Mouse (Mus musculus) layer of hippocampus, postnatal 36 days (tissue): ENCODE measurements around the gene Ddah1. TPM values are rescaled to one million over a fixed set of nuclear protein-coding genes. Genes with fewer than 3 reads are reported as not detected.

Experiments used
- DNase-seq, 2 experiments: peaks; one replicate each; pipeline ENCODE4 v3.0.0; 2022
- total RNA-seq, 2 experiments: library from RNA; stranded (reverse); gene quantifications; 2 replicates each; pipeline ENCODE4 v1.2.3; 2021

Gene Ddah1
- total RNA-seq, 2 experiments from 2014 or later, result 53.1 to 56.2 TPM

DNA sequence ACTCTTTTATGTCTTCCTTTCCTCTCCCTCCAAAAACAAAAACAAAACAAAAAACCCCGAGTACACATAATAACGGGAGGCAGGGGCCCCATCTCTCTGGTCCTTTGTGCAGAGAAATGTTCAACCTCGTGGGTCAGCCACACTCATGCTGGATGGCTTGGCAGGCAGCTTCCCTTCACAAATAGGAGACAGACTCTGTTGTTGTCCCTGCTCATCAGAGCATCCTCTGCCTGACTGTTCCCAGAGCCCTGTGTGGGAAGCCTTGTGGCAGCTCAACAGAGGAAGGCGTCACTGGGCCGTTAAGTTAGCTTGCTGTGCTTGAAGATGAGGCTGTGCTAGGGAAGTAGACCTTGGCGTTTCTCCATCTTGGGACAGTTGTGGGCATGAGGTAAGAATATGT, 58.8 kb downstream of the Ddah1 start:
- DNase-seq, result peak in 1 of 2 experiments; percentile 5

GRCm38 (mm10) chr3:145820439-145820838, 62.0 kb downstream of the Ddah1 start:
- no peak for DNase-seq

GRCm38 (mm10) chr3:145820938-145821337, 62.5 kb downstream of the Ddah1 start:
- no peak for DNase-seq

- DNase-seq, result no peak
Measured at GRCm38 (mm10) chr3:145822201-145822600, 63.7 kb downstream of the Ddah1 start.

DNA sequence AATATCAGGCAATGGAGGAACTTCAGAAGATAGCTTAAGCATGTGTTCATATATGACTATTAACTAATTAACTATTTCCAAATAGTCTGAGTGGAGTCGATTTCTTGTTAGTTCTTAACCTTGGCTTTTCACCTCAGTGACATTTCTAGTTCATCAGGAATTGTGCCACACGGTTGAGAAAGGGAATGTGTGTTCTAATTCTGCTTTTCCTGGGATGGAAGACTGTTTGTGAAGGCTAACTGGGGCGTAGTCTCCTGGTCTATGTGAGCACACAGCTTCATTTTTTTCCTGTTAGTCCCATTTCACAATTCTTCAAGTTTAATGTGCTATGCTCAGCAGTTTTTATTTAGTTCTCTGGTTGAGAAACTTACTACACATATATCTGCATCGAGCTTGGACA, 65.2 kb downstream of the Ddah1 start:
- no peak for DNase-seq

DNA sequence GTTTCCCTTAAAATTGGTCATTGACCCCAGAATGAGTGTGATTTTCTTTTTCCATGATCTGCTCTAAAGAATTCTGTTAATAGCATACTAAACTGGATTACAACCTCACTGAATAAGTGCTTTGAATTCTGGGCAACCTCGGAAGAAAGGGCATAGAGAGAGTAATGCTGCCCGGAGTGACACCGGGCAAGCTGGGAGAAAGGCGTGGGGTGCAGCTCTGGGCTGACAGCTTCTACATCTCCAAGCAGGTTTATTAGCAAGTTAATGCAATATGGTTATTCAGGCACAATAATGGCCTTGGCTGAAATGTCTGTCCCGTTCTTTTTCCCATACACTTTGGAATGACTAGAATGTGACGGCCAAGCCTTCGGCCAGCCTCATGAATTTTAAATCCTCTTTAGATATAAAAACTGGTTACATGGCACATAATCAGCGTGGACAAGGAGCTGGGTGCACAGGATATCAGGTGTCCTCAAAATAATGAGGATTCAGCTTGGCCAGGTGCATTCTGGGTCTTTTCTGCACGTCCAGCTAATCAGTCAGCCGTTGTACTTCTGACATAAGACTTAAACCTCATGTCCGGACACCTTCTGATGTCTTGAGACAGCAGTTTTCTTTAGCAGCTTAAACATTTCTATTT, 67.1 kb downstream of the Ddah1 start:
- no peak for DNase-seq

DNA sequence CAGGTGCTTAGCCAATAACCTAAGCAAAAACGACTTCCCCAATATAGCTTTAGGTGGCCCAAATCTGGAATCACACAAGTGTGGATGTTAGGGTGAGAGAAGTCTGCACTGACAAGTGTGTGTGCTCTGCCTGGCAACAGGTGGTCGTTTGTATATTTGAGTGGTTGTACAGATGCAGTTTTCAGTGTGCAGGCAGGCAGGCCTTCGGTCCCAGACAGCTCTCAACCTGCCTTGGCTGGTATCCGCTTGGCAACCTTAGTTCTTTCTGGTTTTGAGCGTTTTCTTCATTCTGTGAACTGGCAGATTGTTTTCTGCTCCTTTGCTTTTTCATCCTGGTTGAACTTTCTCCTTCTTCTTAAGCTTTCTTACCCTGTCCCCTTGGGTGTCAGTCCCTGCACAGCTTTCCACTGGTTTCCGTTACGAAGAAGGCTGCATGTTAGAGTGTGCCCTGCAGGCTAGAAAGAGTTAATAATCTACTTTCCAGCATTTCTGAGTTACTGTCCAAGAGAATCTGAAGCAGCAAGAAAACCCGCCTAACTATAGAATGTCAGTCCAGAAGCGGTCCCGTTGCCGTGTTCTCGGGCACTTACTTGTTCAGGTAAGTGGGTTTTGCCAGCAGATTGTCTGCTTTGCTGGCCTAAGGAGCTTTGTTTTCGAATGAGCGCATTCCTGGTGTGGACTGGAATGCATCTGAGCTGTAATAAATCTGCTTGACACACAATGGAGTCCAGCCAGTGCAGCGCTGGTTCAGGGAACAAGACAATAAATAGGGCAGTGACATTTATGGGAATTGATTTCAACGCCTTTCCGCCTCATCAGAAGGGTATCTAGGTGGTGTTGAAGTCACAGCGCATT, 68.9 kb downstream of the Ddah1 start:
- no peak for DNase-seq

DNA sequence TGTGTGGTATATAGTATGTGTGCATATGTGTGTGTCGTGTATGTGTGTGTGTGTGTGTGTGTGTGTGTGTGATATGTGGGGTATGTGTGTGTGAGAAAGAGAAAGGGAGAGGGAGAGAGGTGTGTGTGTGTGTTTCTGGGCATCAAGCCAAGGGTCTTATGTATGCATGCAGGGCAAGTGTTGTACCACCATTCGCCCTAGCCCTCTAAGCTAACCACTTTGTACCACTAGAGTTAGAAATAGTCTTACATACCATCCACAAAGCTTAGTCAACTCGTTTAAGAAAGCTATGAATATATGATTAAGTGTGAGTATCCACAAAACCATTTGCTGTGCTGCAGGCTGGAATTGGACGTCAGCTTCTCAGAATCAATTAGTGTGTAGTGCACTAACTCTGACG, 70.4 kb downstream of the Ddah1 start:
- DNase-seq, result no peak

GRCm38 (mm10) chr3:145833948-145834538, 75.6 kb downstream of the Ddah1 start:
- peak; percentile 28 to 47 for DNase-seq

DNA sequence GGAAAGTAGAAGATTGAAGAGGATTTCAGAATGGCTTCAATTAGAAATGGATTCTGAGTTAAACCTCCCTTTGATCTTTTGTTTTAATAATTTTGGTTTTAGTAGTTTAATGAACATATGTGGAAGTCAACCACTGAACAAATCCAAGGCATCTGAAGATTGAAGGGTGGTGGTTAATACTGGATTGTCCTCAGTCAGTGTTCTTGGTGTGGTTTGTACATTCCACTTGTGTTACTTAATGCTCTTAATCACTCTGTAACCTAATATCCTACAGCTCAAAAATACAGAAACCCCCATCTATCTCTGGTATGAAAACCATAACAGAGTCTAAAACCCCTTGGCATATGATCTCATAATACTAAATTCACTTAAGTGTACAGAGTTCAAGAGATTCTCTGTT, 79.8 kb downstream of the Ddah1 start:
- DNase-seq, result no peak

GRCm38 (mm10) chr3:145841961-145842710, 83.7 kb downstream of the Ddah1 start:
- DNase-seq, result no peak

DNA sequence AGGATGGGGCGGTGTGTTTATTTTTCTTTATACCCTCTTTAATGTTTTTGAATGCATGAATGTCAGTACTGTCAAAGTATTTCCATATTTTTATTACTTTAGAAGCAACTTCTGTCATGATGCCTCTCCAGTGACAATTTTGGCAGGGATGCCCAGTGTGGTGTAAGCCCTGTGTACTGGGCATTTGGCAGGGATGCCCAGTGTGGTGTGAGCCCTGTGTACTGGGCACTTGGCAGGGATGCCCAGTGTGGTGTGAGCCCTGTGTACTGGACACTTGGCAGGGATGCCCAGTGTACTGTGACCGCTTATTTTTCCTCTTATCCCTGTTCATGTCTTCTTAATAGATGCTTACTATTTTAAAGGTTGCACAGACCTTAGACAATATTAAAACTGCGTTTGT, 85.4 kb downstream of the Ddah1 start:
- DNase-seq, result no peak

DNA sequence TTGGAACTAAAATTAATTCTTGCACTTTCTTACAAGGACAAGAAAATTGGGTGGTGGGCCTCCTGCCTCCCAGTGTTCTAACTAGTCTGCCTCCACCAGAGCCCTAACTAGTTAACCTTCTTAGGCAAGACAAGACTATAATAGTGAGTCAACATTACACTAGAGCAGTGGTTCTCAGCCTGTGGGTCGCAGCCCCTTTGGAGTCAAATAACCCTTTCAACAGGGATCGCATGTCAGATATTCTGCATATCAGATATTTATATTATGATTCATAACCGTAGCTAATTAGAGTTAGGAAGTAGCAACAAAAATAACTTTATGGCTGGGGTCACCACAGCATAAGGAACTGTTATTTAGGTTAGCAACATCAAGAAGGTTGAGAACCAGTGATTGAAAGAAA, 86.4 kb downstream of the Ddah1 start:
- no peak for DNase-seq

DNA sequence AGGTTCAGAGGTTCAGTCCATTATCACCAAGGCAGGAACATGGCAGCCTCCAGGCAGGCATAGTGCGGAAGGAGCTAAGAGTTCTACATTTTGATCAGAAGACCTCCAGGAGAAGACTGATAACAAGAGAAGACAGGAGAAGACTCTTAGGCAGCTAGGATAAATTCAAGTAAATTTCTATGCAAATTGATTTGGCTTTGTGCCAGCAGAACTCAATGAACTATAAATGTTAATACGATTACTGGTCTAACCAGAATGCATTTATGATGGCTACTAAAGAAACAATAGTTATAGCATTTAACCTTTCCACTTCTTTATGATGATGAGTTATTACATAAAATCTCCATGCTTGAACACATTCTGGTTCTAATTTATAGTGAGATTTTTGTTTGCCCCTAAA, 87.8 kb downstream of the Ddah1 start:
- DNase-seq, result no peak

DNA sequence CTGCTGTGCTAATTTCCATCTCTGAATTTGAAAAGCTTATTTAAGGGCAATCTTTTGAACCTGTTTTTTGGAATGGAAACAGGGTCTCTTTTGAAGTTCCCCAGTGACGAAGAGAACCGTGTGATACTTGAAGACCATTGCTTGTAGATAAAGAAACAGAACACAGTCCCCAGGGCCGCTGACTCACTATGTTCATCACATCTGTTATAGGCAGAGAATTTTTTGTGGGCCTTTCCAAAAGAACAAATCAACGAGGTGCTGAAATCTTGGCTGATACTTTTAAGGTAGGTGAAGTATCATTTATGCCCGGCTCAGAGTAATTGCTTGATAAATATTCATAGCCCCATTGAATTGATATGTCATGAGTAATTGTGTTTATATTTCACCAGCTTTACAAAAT, 93.6 kb downstream of the Ddah1 start:
- DNase-seq, result no peak

- DNase-seq, result no peak
Measured at GRCm38 (mm10) chr3:145852800-145853199, 94.3 kb downstream of the Ddah1 start.

- DNase-seq, result no peak
Measured at GRCm38 (mm10) chr3:145853713-145854112, 95.2 kb downstream of the Ddah1 start.

DNA sequence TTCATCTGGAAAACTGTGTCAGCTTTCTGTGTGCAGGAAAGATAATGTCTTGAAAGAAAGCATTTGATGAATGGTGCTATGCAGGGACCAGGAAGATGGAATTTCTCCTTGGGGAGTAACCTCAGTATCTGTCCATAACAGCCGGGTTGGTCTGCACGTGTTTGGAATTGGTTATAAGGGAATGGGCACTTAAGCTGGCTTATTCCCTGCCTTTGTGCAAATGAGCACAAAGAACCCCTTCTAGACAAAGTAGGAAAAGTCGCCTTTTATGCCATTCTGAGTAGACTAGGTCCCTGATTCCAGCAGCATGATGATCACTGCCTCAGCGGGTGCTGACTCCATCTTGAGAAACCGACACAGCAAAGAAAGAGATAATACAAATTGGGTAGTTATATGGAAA, 96.0 kb downstream of the Ddah1 start:
- DNase-seq, result no peak

DNA sequence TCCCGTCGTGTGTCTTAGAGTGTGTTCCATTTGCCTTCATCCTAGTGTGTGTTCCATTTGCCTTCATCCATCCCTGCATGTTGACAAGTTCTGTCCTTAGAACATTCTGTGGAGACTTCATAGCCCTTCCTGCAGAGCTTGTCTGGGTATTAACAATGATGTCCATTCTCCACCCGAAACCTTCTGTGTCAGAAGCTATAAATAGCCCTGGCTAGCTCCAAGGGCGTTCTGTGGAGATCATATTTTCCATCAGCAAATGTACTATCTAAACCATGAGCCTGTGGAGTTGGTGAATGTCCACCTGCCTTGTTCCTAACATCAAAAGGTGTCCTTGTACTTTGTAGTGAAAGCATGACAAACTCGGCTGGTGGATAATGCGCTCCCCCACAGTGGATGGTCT, 96.8 kb downstream of the Ddah1 start:
- DNase-seq, result no peak

- DNase-seq, result no peak
Measured at GRCm38 (mm10) chr3:145858388-145858787, 99.9 kb downstream of the Ddah1 start.

DNA sequence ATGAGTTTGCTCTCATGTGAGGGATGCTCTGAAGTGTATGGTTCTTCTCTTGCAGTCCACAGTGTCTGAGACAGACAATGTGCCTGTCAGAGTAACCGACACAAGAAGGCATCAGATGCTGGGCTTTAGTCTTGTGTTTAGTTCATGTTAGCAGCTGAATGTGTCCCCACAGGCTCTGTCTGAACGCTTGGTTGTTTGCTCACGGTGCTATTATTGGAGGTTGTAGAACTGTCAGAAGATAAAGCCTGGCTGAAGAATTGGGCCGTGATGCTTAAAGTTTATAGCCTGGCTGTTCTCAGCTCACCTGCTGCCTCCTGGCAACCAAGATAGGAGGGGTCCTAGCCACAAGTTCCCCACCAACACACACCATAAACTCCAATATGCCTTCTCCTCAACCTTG, 104.0 kb downstream of the Ddah1 start:
- no peak for DNase-seq

DNA sequence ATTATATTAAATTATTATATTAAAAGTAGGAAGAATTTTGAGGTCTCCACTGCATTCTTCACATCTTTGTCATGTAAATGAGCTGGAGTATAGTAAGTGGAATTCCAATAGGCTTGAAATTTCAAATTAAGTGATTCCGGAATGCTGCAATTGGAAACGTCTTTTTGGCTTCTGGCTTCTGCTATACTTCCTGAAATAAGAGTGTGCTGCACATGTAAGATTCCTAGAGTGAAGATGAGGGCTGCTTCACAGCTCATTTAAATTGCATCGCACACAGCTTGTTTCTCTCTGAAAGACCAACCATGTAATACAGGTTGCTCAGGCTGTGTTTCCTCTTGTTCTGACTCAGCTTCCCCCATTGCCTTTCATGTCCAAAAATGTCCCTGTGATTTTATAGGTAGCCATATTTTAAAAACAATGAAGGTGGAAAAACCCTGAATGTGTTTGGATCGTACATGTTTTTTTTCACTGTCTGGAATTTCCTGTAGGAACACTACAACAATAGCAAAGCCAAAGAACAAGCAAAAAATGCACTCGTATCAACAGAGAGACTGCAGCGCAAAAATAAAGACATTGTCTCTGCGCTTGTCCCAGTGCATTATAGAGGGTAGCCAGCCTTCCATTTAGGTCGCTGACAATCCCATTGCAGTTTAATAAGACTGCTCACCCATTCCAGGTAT, 105.7 kb downstream of the Ddah1 start:
- no peak for DNase-seq
